Mouse (Mus musculus) liver, adult 2 months (tissue): ENCODE measurements around the gene Tmem120a.

Experiments used
- CTCF ChIP-seq: fragments of 200-500 bp; IDR thresholded peaks from 2 replicates; pipeline ENCODE4 v1.5.1; 2011; ENCODE audit warnings: low read depth, low read length, control low read depth
- POLR2A ChIP-seq: fragments of 200-500 bp; IDR thresholded peaks from 2 replicates; pipeline ENCODE4 v1.6.1; 2011; ENCODE audit warnings: low read length, control low read depth; ENCODE audit not compliant: insufficient read depth; ENCODE audit errors: extremely low read depth

- no peak for TF ChIP-seq POLR2A
- no peak for TF ChIP-seq CTCF
Observed at GRCm38 (mm10) chr5:135730278-135730677, 14.0 kb downstream of the Tmem120a start.
